Mouse (Mus musculus) neutrophil, adult 5-6 weeks (primary cell): ENCODE data around the gene Slpi. TPM values are rescaled to one million over a fixed set of nuclear protein-coding genes. Genes with fewer than 3 reads are reported as not detected.

Experiments
- ATAC-seq: fragments of 151-379, 151-347 bp; 2 replicates; pipeline ENCODE4 v1.8.0; 2017; ENCODE audit warnings: mild to moderate bottlenecking, moderate TSS enrichment; ENCODE audit not compliant: insufficient number of reproducible peaks, poor library complexity, low FRiP score, severe bottlenecking; ENCODE audit errors: extremely low read depth
- total RNA-seq: library from RNA; stranded (forward); fragments of 200-1000 nt; gene quantifications from 2 replicates; pipeline ENCODE4 v1.2.3, GENCODE M21; 2017

The Slpi gene
- total RNA-seq, 1 experiment from 2014 or later, result 327 TPM

GRCm38 (mm10) chr2:164422675-164423393, 33.9 kb upstream of the Slpi start:
- ATAC-seq, result peak; percentile 79

GRCm38 (mm10) chr2:164421979-164422378, 33.1 kb upstream of the Slpi start:
- ATAC-seq, result no peak

- ATAC-seq, result no peak
These were observed 32.4 kb upstream of the Slpi start for GRCm38 (mm10) chr2:164421306-164421705.

- no peak for ATAC-seq
These were observed 30.6 kb upstream of the Slpi start for GRCm38 (mm10) chr2:164419489-164419888.

- no peak for ATAC-seq
These were observed 29.5 kb upstream of the Slpi start for GRCm38 (mm10) chr2:164418308-164418875.

- ATAC-seq, result no peak
These were observed 28.3 kb upstream of the Slpi start for GRCm38 (mm10) chr2:164417198-164417597.

GRCm38 (mm10) chr2:164414581-164414980, 25.7 kb upstream of the Slpi start:
- ATAC-seq, result peak; percentile 37; the same call in 1 of the 2 replicates

- ATAC-seq, result no peak
These were observed 25.3 kb upstream of the Slpi start for GRCm38 (mm10) chr2:164414167-164414566.

- peak; percentile 51 for ATAC-seq
These were observed 18.8 kb upstream of the Slpi start for GRCm38 (mm10) chr2:164407708-164408107.

- ATAC-seq, result no peak
These were observed 16.6 kb upstream of the Slpi start for GRCm38 (mm10) chr2:164405519-164405918.

GRCm38 (mm10) chr2:164405060-164405459, 16.2 kb upstream of the Slpi start, which contains the start of gene Matn4:
Gene Matn4, minus strand, starts transcription at chr2:164405160.
- no peak for ATAC-seq

- no peak for ATAC-seq
These were observed 15.4 kb upstream of the Slpi start for GRCm38 (mm10) chr2:164404082-164404990.

GRCm38 (mm10) chr2:164403396-164404081, 14.6 kb upstream of the Slpi start:
- no peak for ATAC-seq

GRCm38 (mm10) chr2:164402906-164403305, 14.0 kb upstream of the Slpi start, which contains the start of gene Rbpjl:
Gene Rbpjl, plus strand, starts transcription at chr2:164403141.
- ATAC-seq, result peak; percentile 69

GRCm38 (mm10) chr2:164396911-164397310, 8.0 kb upstream of the Slpi start:
- no peak for ATAC-seq

- no peak for ATAC-seq
These were observed 7.2 kb upstream of the Slpi start for GRCm38 (mm10) chr2:164396076-164396475.

- ATAC-seq, result no peak
These were observed 4.2 kb upstream of the Slpi start for GRCm38 (mm10) chr2:164393126-164393525.

- peak; percentile 77 for ATAC-seq
These were observed 604 bp upstream of the Slpi start for GRCm38 (mm10) chr2:164389499-164389898.

- peak; percentile 69 for ATAC-seq
These were observed 1.9 kb downstream of the Slpi start for GRCm38 (mm10) chr2:164386953-164387352.
